Mouse (Mus musculus) olfactory bulb, adult 2 months (tissue): ENCODE measurements around the gene Itgb5.

ENCODE experiments used
- CTCF ChIP-seq: fragments of 200-500 bp; IDR thresholded peaks from 2 replicates; pipeline ENCODE4 v1.5.1; 2012; ENCODE audit warnings: low read depth, mild to moderate bottlenecking, low read length, moderate library complexity; ENCODE audit not compliant: insufficient read depth
- POLR2A ChIP-seq: fragments of 200-500 bp; IDR thresholded peaks from 2 replicates; pipeline ENCODE4 v1.6.1; 2012; ENCODE audit warnings: mild to moderate bottlenecking, low read depth, low read length, moderate library complexity; ENCODE audit not compliant: insufficient read depth

GRCm38 (mm10) chr16:33795106-33795505 lies 34.4 kb upstream of the Itgb5 start:
- TF ChIP-seq POLR2A (no peak), CTCF (no peak)
